Comparison of ENCODE assay signal across 29 mouse cellular contexts in the genomic region with DNA sequence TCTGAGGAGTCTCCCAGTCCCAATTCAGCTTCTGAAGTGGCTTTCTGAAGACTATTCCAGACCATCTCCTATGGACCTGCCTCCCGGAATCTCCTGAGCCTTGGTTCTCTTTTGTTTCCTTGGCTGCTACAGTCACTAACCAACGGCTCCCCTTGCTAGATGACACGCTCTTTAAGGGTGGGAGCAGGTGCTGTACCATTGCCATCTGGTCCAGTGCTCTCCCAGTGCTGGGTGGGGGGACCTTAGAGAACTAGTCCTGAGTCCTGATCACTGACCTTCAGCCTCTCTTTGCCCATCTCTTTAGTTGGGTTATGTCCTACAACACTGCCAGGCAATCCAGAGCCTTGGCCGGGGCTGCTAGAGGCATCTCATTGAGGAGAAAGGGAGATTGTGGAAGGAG. TPM values are rescaled to one million over a fixed set of nuclear protein-coding genes. Genes with fewer than 3 reads are reported as not detected.
DNase-seq lines count a peak whose midpoint lies in the region; ATAC-seq and TF ChIP-seq lines count a peak whose summit lies in the region.
"Had no signal": no experiment of that assay in that cellular context is flagged by ENCODE, and none has a peak within 500 bp of the region (broad histone marks: within the 10 kb centered on the region; RNA-seq: fewer than 3 reads in every experiment).

No protein-coding gene starts in this region.

- no peaks in the 10 kb centered on the region for H3K79me2 ChIP-seq in MEL (ENCODE audit: control insufficient read depth, insufficient read depth, low read length, poor library complexity)

- no peak overlapping the region for H3K4me3 ChIP-seq in gastrocnemius, adult 2 months
- no peak overlapping the region for H3K4me3 ChIP-seq in heart, embryonic 13.5 days
- no peak overlapping the region for H3K4me3 ChIP-seq in heart, postnatal 0 days (ENCODE audit: low read depth, low read length)
- no peak overlapping the region for H3K4me3 ChIP-seq in heart, embryonic 12.5 days
- H3K4me3 ChIP-seq in MEL (ENCODE audit: control insufficient read depth in 1 of 2, insufficient read depth in 1 of 2, low read depth in 2 of 2, low read length in 2 of 2) = no peak overlapping the region
- H3K4me3 ChIP-seq: embryonic facial prominence, embryonic 13.5 days; embryonic facial prominence, embryonic 15.5 days; erythroblast, embryonic 14.5 days; forebrain, embryonic 10.5 days; forebrain, embryonic 12.5 days; forebrain, embryonic 15.5 days had no signal

- no peak for TF ChIP-seq RAD21 in MEL (IDR thresholded peaks at IDR 0.05; ENCODE audit: low read depth, low read length)

- ATAC-seq in heart, embryonic 13.5 days (ENCODE audit: extremely low read depth, insufficient number of reproducible peaks, low FRiP score, low TSS enrichment) = no peak
- no peak for ATAC-seq in heart, postnatal 0 days (ENCODE audit: insufficient read depth, low read depth)
- no peak for ATAC-seq in heart, embryonic 12.5 days (ENCODE audit: insufficient number of reproducible peaks, low FRiP score)
- ATAC-seq: CD4-positive, CD25-positive, alpha-beta regulatory T cell, adult 4 months; forebrain, embryonic 15.5 days had no signal

- TF ChIP-seq CTCF in gastrocnemius, adult 2 months (IDR thresholded peaks at IDR 0.05) = no peak
- no peak for TF ChIP-seq CTCF in heart, postnatal 0 days (IDR thresholded peaks at IDR 0.05; ENCODE audit: low read depth)
- no peak for TF ChIP-seq CTCF in MEL (IDR thresholded peaks at IDR 0.05 in 2 of 3, conservative IDR thresholded peaks at IDR 0.05 in 1 of 3; ENCODE audit: control insufficient read depth in 1 of 3, insufficient read depth in 1 of 3, low read depth in 2 of 3, low read length in 3 of 3, poor library complexity in 1 of 3, severe bottlenecking in 1 of 3)

- peaks cover 68% of the 10 kb centered on the region for H3K4me1 ChIP-seq in heart, embryonic 13.5 days
- H3K4me1 ChIP-seq in heart, postnatal 0 days (ENCODE audit: control insufficient read depth, insufficient read depth) = peaks cover 60% of the 10 kb centered on the region
- H3K4me1 ChIP-seq in heart, embryonic 12.5 days (replicated peaks) = peaks cover 56% of the 10 kb centered on the region
- peaks cover 12 to 48% of the 10 kb centered on the region in 2 experiments for H3K4me1 ChIP-seq in MEL (ENCODE audit: control insufficient read depth in 1 of 2, insufficient read depth in 2 of 2, low read length in 2 of 2)

- 89% methylated on average over 4 of the region's 4 CpGs for WGBS in heart, embryonic 13.5 days
- WGBS in heart, postnatal 0 days = 86% methylated on average over 4 of the region's 4 CpGs
- WGBS in heart, embryonic 12.5 days = 87% methylated on average over 4 of the region's 4 CpGs

- H3K27me3 ChIP-seq in heart, embryonic 13.5 days (replicated peaks) = peaks cover 11% of the 10 kb centered on the region
- H3K27me3 ChIP-seq in heart, postnatal 0 days (ENCODE audit: control insufficient read depth, insufficient read depth, low read length) = no peaks in the 10 kb centered on the region
- H3K27me3 ChIP-seq in heart, embryonic 12.5 days (replicated peaks) = peaks cover 8% of the 10 kb centered on the region; the same call in 1 of the 2 replicates
- no peaks in the 10 kb centered on the region for H3K27me3 ChIP-seq in MEL (ENCODE audit: control insufficient read depth in 1 of 2, insufficient read depth in 2 of 2, low read length in 2 of 2)
- H3K27me3 ChIP-seq: CH12.LX; embryonic facial prominence, embryonic 15.5 days; forebrain, embryonic 15.5 days had no signal

- no peaks in the 10 kb centered on the region for H3K36me3 ChIP-seq in heart, embryonic 13.5 days
- no peaks in the 10 kb centered on the region for H3K36me3 ChIP-seq in heart, postnatal 0 days (replicated peaks; ENCODE audit: control insufficient read depth, insufficient read depth, low read length)
- no peaks in the 10 kb centered on the region for H3K36me3 ChIP-seq in heart, embryonic 12.5 days
- peaks cover 0 to 22% of the 10 kb centered on the region in 2 experiments; a peak in 2 of 4 replicates for H3K36me3 ChIP-seq in MEL (ENCODE audit: control insufficient read depth in 1 of 2, insufficient read depth in 2 of 2, low read length in 2 of 2)
- H3K36me3 ChIP-seq: embryonic facial prominence, embryonic 13.5 days; embryonic facial prominence, embryonic 15.5 days; forebrain, embryonic 10.5 days; forebrain, embryonic 12.5 days; forebrain, embryonic 15.5 days; G1E had no signal

- no peak overlapping the region for H3K4me2 ChIP-seq in heart, embryonic 13.5 days
- no peak overlapping the region for H3K4me2 ChIP-seq in heart, postnatal 0 days (ENCODE audit: low read depth, low read length)
- H3K4me2 ChIP-seq in heart, embryonic 12.5 days = no peak overlapping the region
- H3K4me2 ChIP-seq: embryonic facial prominence, embryonic 13.5 days; embryonic facial prominence, embryonic 15.5 days; forebrain, embryonic 12.5 days; forebrain, embryonic 15.5 days had no signal

- no peak for TF ChIP-seq EP300 in heart, postnatal 0 days (IDR thresholded peaks at IDR 0.05; ENCODE audit: low read depth)
- no peak for TF ChIP-seq EP300 in MEL (IDR thresholded peaks at IDR 0.05; ENCODE audit: low read depth in 1 of 2, low read length in 2 of 2)

- H3K9ac ChIP-seq in heart, embryonic 13.5 days = no peak overlapping the region
- H3K9ac ChIP-seq in heart, postnatal 0 days (replicated peaks; ENCODE audit: low read depth, low read length) = no peak overlapping the region
- H3K9ac ChIP-seq in heart, embryonic 12.5 days = no peak overlapping the region
- H3K9ac ChIP-seq in MEL (ENCODE audit: control insufficient read depth, low read depth, low read length, poor library complexity, severe bottlenecking) = no peak overlapping the region
- H3K9ac ChIP-seq: embryonic facial prominence, embryonic 13.5 days; embryonic facial prominence, embryonic 15.5 days; forebrain, embryonic 12.5 days; forebrain, embryonic 15.5 days had no signal

- H3K9me3 ChIP-seq in heart, embryonic 13.5 days = no peaks in the 10 kb centered on the region
- no peaks in the 10 kb centered on the region for H3K9me3 ChIP-seq in heart, postnatal 0 days (replicated peaks; ENCODE audit: control insufficient read depth, low read length)
- no peaks in the 10 kb centered on the region for H3K9me3 ChIP-seq in heart, embryonic 12.5 days (replicated peaks)
- no peaks in the 10 kb centered on the region for H3K9me3 ChIP-seq in MEL (replicated peaks; ENCODE audit: insufficient read depth, low read length)
- H3K9me3 ChIP-seq: embryonic facial prominence, embryonic 13.5 days; embryonic facial prominence, embryonic 15.5 days; forebrain, embryonic 10.5 days; forebrain, embryonic 12.5 days; forebrain, embryonic 15.5 days; G1E had no signal

- DNase-seq in gastrocnemius, adult 2 months = peak; percentile 10
- DNase-seq in gastrocnemius, postnatal 14 days = no peak
- DNase-seq in heart, adult 18-20 months = no peak
- DNase-seq in heart, postnatal 0 days (ENCODE audit: low spot score) = no peak
- DNase-seq in MEL (ENCODE audit: low read depth, low spot score) = no peak
- no peak for DNase-seq in lung, adult 18-20 months
- DNase-seq: adrenal gland, adult 2 months; adrenal gland, postnatal 10 days; adrenal gland, postnatal 25 days; B cell, adult 2 months; cerebellum, adult 11 months; cerebellum, adult 18-20 months; cerebellum, adult 8-10 months; cerebellum, adult 9-11 months; cerebellum, postnatal 14 days; cerebellum, postnatal 36 days; embryo, embryonic 11 days had no signal

- peak overlapping the region; percentile 73 for H3K27ac ChIP-seq in gastrocnemius, adult 2 months
- H3K27ac ChIP-seq in heart, embryonic 13.5 days (replicated peaks) = 0 out of 2 replicates have a peak overlapping the region, but pooled peaks have one; percentile 8
- peak overlapping the region; percentile 94 for H3K27ac ChIP-seq in heart, postnatal 0 days (ENCODE audit: low read depth)
- no peak overlapping the region for H3K27ac ChIP-seq in heart, embryonic 12.5 days (ENCODE audit: poor library complexity, severe bottlenecking)
- H3K27ac ChIP-seq in MEL (ENCODE audit: control insufficient read depth, low read depth, low read length) = no peak overlapping the region
- H3K27ac ChIP-seq: embryonic facial prominence, embryonic 13.5 days; embryonic facial prominence, embryonic 15.5 days; forebrain, embryonic 10.5 days; forebrain, embryonic 12.5 days; forebrain, embryonic 15.5 days had no signal

- intact Hi-C loops in gastrocnemius, adult 2 months (cut with DNase I) = no loop called here
- intact Hi-C loops in gastrocnemius, postnatal 14 days (cut with DNase I; ENCODE audit: low total_unique reads) = no loop called here

- no peak for TF ChIP-seq POLR2A in MEL (IDR thresholded peaks at IDR 0.05; ENCODE audit: control insufficient read depth in 1 of 2, insufficient read depth in 1 of 2, low read depth in 1 of 2, low read length in 2 of 2, poor library complexity in 1 of 2)

TF ChIP-seq in MEL, 35 proteins besides CTCF, POLR2A, EP300 and RAD21:
- TF ChIP-seq MAX (IDR thresholded peaks at IDR 0.05; ENCODE audit: low read length) (no peak), MXI1 (IDR thresholded peaks at IDR 0.05; ENCODE audit: low read depth, low read length) (0 out of 2 replicates have a peak, but pooled peaks have one; percentile 10)
TF ChIP-seq in MEL: peak in this region for 1.

RNA-seq across cellular contexts. Expression of a gene that starts 36.1 kb away (rescaled TPM):
- under 1 TPM; 0.17 to 0.23 TPM for total RNA-seq in gastrocnemius, adult 2 months (2021)
- under 1 TPM; 0.24 to 0.45 TPM for total RNA-seq in gastrocnemius, postnatal 14 days (2021)
- polyA plus RNA-seq in heart, embryonic 13.5 days (2015; fragmentation: Nextera tagmentation; extraction: Ambion mirVana) = 0.10 and 0.56 TPM in 2 replicates
- under 1 TPM; 0.10 TPM for total RNA-seq in heart, adult 18-20 months (2021)
- total RNA-seq in heart, postnatal 0 days (2014; rRNA removed; ENCODE audit: low replicate concordance) = 0.54 and 0.73 TPM in 2 replicates
- polyA plus RNA-seq in heart, postnatal 0 days (2015; fragmentation: Nextera tagmentation; extraction: Ambion mirVana) = 0.32 and 0.71 TPM in 2 replicates
- 0.24 and 0.63 TPM in 2 replicates for polyA plus RNA-seq in heart, embryonic 12.5 days (2016; fragmentation: Nextera tagmentation; extraction: Ambion mirVana)
- total RNA-seq in MEL (2012; rRNA removed) = 0.10 and 0.27 TPM in 2 replicates
- polyA plus RNA-seq in MEL (2012; ENCODE audit: insufficient read depth in 1 of 2, insufficient read length in 2 of 2, low read depth in 1 of 2, low replicate concordance in 2 of 2, missing spikeins in 1 of 2) = under 1 TPM in 1 of 2 experiments, not detected in 1; 0.31 TPM
- polyA plus RNA-seq: erythroblast, embryonic 14.5 days; forebrain, embryonic 12.5 days; forebrain, embryonic 15.5 days had no signal

RNA-seq across cellular contexts. Expression of a gene that starts 57.3 kb away (rescaled TPM):
- not detected for total RNA-seq in gastrocnemius, adult 2 months (2021)
- total RNA-seq in gastrocnemius, postnatal 14 days (2021) = not detected
- polyA plus RNA-seq in heart, embryonic 13.5 days (2015; fragmentation: Nextera tagmentation; extraction: Ambion mirVana) = 0.08 TPM in 1 of 2 replicates, not detected in the other
- total RNA-seq in heart, adult 18-20 months (2021) = under 1 TPM in 1 of 2 experiments, not detected in 1; 0.15 TPM
- total RNA-seq in heart, postnatal 0 days (2014; rRNA removed; ENCODE audit: low replicate concordance) = 0.84 TPM in 1 of 2 replicates, not detected in the other
- polyA plus RNA-seq in heart, postnatal 0 days (2015; fragmentation: Nextera tagmentation; extraction: Ambion mirVana) = 0.10 TPM in 1 of 2 replicates, not detected in the other
- polyA plus RNA-seq in heart, embryonic 12.5 days (2016; fragmentation: Nextera tagmentation; extraction: Ambion mirVana) = not detected in 2 replicates
- total RNA-seq in MEL (2012; rRNA removed) = 11.2 and 15.4 TPM in 2 replicates
- 10 to 100 TPM in 1 of 2 experiments, not detected in 1; 10.6 TPM for polyA plus RNA-seq in MEL (2012; ENCODE audit: insufficient read depth in 1 of 2, insufficient read length in 2 of 2, low read depth in 1 of 2, low replicate concordance in 2 of 2, missing spikeins in 1 of 2)
- total RNA-seq: adrenal gland, postnatal 25 days had no signal
- polyA plus RNA-seq: embryonic facial prominence, embryonic 11.5 days; embryonic facial prominence, embryonic 13.5 days; forebrain, embryonic 10.5 days; forebrain, embryonic 12.5 days; forebrain, embryonic 15.5 days had no signal

Comparison
In these comparisons a context has a peak if more than half of its experiments do, and no peak if none do; other contexts are left out.
1. H3K27ac ChIP-seq: peak in gastrocnemius, adult 2 months (single experiment), heart, embryonic 13.5 days (single experiment) and heart, postnatal 0 days (single experiment); none in heart, embryonic 12.5 days (single experiment) and MEL (single experiment).